Mouse (Mus musculus): ENCODE measurements around the gene Zfp423. TPM values are rescaled to one million over a fixed set of nuclear protein-coding genes. Genes with fewer than 3 reads are reported as not detected.

Zfp423 gene
- polyA plus RNA-seq, 1 experiment from 2014 or later, result 10.9 TPM

DNA sequence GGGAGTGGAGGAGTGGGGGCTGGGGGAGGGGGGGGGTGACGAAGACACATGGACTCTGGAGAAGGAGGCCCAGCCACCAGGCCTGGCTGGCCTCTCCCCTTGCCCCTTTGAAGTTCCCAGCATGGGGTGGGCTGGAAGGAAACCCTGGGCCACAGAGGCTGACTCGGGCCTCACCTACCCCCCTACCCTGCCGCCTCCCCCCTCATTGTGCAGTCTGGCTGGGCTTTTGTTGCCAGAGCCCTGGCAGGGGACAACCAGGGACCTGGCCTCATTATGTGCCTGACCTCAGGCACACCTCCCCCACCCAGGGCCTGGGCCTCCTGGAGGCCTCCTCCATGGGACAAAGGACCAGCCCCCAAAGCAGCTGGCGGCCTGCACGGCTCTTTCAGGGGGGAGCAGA is 127.8 kb downstream of the Zfp423 start:
- Histone ChIP-seq H3K36me3 (no peaks in the 10 kb centered on the region), H3K4me1 (peaks cover 68% of the 10 kb centered on the region), H3K27ac (peak overlapping the region; percentile 85), H3K9me3 (replicated peaks) (no peaks in the 10 kb centered on the region), H3K4me3 (replicated peaks) (no peak overlapping the region), H3K4me2 (no peak overlapping the region; the same call in 1 of the 2 replicates), H3K27me3 (no peaks in the 10 kb centered on the region), H3K9ac (no peak overlapping the region)
- 3% methylated on average over 5 of the region's 5 CpGs for WGBS
- peak; percentile 76 for ATAC-seq (replicated peaks; ENCODE audit: low FRiP score)

DNA sequence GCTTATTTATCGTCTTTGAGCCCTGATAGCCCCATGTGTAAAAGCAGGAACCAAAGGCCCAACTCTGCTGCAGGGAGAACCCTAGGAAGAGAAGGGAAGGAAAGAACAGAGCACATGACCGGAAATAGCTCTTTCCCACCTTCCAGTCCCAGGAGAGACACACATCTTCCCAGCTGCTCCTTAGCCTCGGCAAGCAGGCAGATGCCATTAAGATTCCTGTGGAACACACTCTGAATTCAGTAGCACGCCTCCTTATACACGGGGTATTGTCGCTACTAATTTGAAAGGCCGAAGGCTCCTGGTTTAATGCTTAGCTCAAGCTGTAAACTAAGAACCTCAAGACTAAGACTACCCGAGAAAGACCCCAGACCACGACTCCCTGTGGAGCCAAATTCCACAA is 128.3 kb downstream of the Zfp423 start:
- no peak for ATAC-seq (replicated peaks; ENCODE audit: low FRiP score)
- WGBS, result 11% methylated on average over 9 of the region's 9 CpGs
- H3K27me3 ChIP-seq, result no peaks in the 10 kb centered on the region
- H3K9me3 ChIP-seq (replicated peaks), result no peaks in the 10 kb centered on the region
- H3K4me3 ChIP-seq (replicated peaks), result no peak overlapping the region
- H3K4me1 ChIP-seq, result peaks cover 64% of the 10 kb centered on the region
- H3K27ac ChIP-seq, result peak overlapping the region; percentile 85
- H3K4me2 ChIP-seq, result no peak overlapping the region; the same call in 1 of the 2 replicates
- no peak overlapping the region for H3K9ac ChIP-seq
- no peaks in the 10 kb centered on the region for H3K36me3 ChIP-seq

GRCm38 (mm10) chr8:87830200-87830599 is 129.2 kb downstream of the Zfp423 start:
- ATAC-seq (replicated peaks; ENCODE audit: low FRiP score), result no peak
- H3K4me1 ChIP-seq, result peaks cover 54% of the 10 kb centered on the region
- 21% methylated on average over 6 of the region's 6 CpGs for WGBS

DNA sequence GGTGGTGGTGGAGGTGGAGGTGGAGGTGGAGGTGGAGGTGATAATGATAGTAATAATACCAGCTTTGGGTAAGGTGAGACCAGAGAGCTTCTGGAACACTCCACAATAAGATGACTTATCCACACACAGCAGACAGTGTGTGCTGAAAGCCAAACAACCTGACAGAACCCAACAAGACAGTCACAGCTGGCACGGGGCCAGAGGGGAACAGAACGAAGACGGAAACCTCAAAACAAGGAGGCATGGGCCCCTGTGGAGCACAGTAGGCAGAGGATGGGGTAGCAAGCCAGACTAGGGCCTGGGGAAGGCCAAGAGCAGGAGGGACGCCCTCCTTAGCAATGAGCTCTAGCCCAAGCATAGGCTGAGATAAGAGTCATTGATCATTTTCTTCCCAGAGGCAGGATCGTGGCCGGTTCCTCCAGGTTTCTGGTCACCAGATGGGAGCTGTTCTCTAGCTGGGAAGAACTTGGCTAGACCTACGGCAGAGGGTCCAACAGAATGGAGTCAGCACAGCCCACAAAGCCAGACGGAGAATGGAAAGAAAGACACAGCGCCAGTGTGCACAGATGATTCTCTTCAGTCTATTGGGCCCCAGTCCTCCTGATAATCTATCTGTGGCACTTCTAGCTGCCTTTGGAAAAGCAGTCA is 133.3 kb downstream of the Zfp423 start:
- no peak overlapping the region for H3K9ac ChIP-seq
- no peaks in the 10 kb centered on the region for H3K36me3 ChIP-seq
- no peaks in the 10 kb centered on the region for H3K27me3 ChIP-seq
- H3K4me2 ChIP-seq, result no peak overlapping the region
- H3K9me3 ChIP-seq (replicated peaks), result no peaks in the 10 kb centered on the region
- 83% methylated on average over 9 of the region's 9 CpGs for WGBS
- H3K4me3 ChIP-seq (replicated peaks), result no peak overlapping the region
- H3K27ac ChIP-seq, result no peak overlapping the region
- no peak for ATAC-seq (replicated peaks; ENCODE audit: low FRiP score)
- H3K4me1 ChIP-seq, result peaks cover 39% of the 10 kb centered on the region

More at GRCm38 (mm10) chr8:87830200-87830599, 129.2 kb downstream of the Zfp423 start:
- H3K27me3 ChIP-seq, result no peaks in the 10 kb centered on the region
- no peak overlapping the region for H3K4me2 ChIP-seq
- peak overlapping the region; percentile 85; the same call in 1 of the 2 replicates for H3K27ac ChIP-seq
- H3K4me3 ChIP-seq (replicated peaks), result no peak overlapping the region
- H3K9me3 ChIP-seq (replicated peaks), result no peaks in the 10 kb centered on the region
- H3K9ac ChIP-seq, result no peak overlapping the region
- H3K36me3 ChIP-seq, result no peaks in the 10 kb centered on the region

DNA sequence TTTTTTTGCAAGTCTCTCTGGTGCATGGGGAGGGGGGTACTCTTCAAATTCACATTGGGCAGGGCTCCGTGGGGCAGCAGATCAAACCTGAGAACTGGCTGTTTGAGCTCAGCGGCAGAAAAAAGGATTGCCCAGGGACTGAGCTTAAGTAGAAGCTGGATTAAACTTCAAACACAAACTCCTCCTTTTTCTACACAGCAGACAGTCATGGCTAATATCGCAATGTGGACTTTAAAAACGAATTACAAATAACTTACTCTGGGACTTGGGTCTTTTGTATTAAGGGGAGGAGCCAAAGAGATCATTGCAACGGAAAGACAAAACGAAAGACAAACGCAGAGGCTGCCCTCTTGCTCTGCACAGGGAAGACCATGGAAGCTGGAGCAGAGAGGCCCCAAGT is 136.2 kb downstream of the Zfp423 start:
- Histone ChIP-seq H3K27me3 (no peaks in the 10 kb centered on the region), H3K36me3 (no peaks in the 10 kb centered on the region), H3K9ac (no peak overlapping the region), H3K27ac (no peak overlapping the region), H3K4me1 (peaks cover 29% of the 10 kb centered on the region), H3K4me2 (peak overlapping the region; percentile 46), H3K4me3 (replicated peaks) (no peak overlapping the region), H3K9me3 (replicated peaks) (no peaks in the 10 kb centered on the region)
- ATAC-seq (replicated peaks; ENCODE audit: low FRiP score), result peak; percentile 9; the same call in 1 of the 2 replicates
- 21% methylated on average over 7 of the region's 7 CpGs for WGBS

DNA sequence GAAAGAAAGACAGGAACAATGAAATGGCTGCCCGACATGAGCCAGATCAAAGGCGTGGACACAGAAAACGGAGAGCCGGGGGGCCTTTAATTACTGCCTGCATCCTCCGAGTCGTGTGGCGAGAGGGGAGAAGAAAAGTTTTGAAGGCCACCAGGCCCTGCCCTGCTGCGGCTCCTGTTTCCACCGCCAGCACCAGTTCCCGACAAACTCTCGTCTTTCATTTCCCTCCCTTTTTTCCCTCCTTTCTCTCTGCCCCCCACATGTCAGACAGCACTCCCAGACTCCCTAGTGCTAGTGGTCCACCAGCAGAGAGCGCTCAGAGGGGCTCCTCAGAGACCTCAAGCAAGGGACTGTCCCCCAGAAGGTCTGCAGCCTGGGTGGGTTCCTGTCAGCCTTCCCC is 136.7 kb downstream of the Zfp423 start:
- H3K36me3 ChIP-seq, result no peaks in the 10 kb centered on the region
- H3K4me1 ChIP-seq, result peaks cover 32% of the 10 kb centered on the region
- H3K9ac ChIP-seq, result no peak overlapping the region
- ATAC-seq (replicated peaks; ENCODE audit: low FRiP score), result peak; percentile 47
- WGBS, result 9% methylated on average over 12 of the region's 12 CpGs
- H3K4me3 ChIP-seq (replicated peaks), result no peak overlapping the region
- no peak overlapping the region for H3K27ac ChIP-seq
- no peaks in the 10 kb centered on the region for H3K9me3 ChIP-seq (replicated peaks)
- no peaks in the 10 kb centered on the region for H3K27me3 ChIP-seq
- peak overlapping the region; percentile 46 for H3K4me2 ChIP-seq

GRCm38 (mm10) chr8:87822175-87822574 is 137.2 kb downstream of the Zfp423 start:
- peaks cover 37% of the 10 kb centered on the region for H3K4me1 ChIP-seq
- ATAC-seq (replicated peaks; ENCODE audit: low FRiP score), result no peak
- peak overlapping the region; percentile 46 for H3K4me2 ChIP-seq
- H3K27ac ChIP-seq, result no peak overlapping the region
- WGBS, result 44% methylated on average over 11 of the region's 11 CpGs
- no peak overlapping the region for H3K9ac ChIP-seq
- H3K27me3 ChIP-seq, result no peaks in the 10 kb centered on the region
- no peaks in the 10 kb centered on the region for H3K36me3 ChIP-seq
- H3K9me3 ChIP-seq (replicated peaks), result no peaks in the 10 kb centered on the region
- no peak overlapping the region for H3K4me3 ChIP-seq (replicated peaks)

GRCm38 (mm10) chr8:87821655-87822054 is 137.7 kb downstream of the Zfp423 start:
- Histone ChIP-seq H3K4me1 (peaks cover 37% of the 10 kb centered on the region), H3K9me3 (replicated peaks) (no peaks in the 10 kb centered on the region), H3K4me2 (no peak overlapping the region), H3K27ac (no peak overlapping the region), H3K36me3 (no peaks in the 10 kb centered on the region), H3K9ac (no peak overlapping the region), H3K4me3 (replicated peaks) (no peak overlapping the region), H3K27me3 (no peaks in the 10 kb centered on the region)
- ATAC-seq (replicated peaks; ENCODE audit: low FRiP score), result no peak
- WGBS, result 68% methylated on average over 2 of the region's 2 CpGs

- no peaks in the 10 kb centered on the region for H3K27me3 ChIP-seq
- no peaks in the 10 kb centered on the region for H3K36me3 ChIP-seq
- peaks cover 37% of the 10 kb centered on the region for H3K4me1 ChIP-seq
- no peak overlapping the region for H3K4me2 ChIP-seq
- no peak overlapping the region for H3K9ac ChIP-seq
- H3K4me3 ChIP-seq (replicated peaks), result no peak overlapping the region
- no peak for ATAC-seq (replicated peaks; ENCODE audit: low FRiP score)
- no peaks in the 10 kb centered on the region for H3K9me3 ChIP-seq (replicated peaks)
- H3K27ac ChIP-seq, result no peak overlapping the region
- WGBS, result 96% methylated on average over 3 of the region's 3 CpGs
Measured at GRCm38 (mm10) chr8:87819263-87819662, 140.1 kb downstream of the Zfp423 start.

DNA sequence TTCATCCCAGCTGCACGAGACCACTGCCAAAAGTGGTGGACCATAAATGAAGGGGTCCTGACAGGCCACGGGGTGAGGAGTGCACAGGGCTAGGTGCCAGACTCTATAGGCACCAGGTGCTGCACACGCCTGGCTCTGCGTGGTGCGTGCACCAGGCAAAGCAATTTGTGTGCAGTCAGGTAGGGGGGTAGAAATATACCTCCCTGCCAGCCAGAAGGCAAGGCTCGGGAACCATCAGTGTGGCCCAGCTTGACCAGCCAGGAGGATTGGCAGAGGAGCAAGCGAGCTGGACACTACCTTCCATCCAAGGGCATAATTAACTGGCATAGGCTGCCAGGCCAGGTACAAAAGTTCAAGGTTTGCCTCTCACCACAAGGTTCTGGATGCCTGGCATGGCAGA is 140.9 kb downstream of the Zfp423 start:
- no peaks in the 10 kb centered on the region for H3K27me3 ChIP-seq
- no peaks in the 10 kb centered on the region for H3K9me3 ChIP-seq (replicated peaks)
- H3K9ac ChIP-seq, result no peak overlapping the region
- H3K36me3 ChIP-seq, result no peaks in the 10 kb centered on the region
- ATAC-seq (replicated peaks; ENCODE audit: low FRiP score), result no peak
- no peak overlapping the region for H3K4me3 ChIP-seq (replicated peaks)
- H3K4me1 ChIP-seq, result peaks cover 34% of the 10 kb centered on the region
- WGBS, result 88% methylated on average over 7 of the region's 7 CpGs
- H3K27ac ChIP-seq, result no peak overlapping the region
- H3K4me2 ChIP-seq, result no peak overlapping the region

DNA sequence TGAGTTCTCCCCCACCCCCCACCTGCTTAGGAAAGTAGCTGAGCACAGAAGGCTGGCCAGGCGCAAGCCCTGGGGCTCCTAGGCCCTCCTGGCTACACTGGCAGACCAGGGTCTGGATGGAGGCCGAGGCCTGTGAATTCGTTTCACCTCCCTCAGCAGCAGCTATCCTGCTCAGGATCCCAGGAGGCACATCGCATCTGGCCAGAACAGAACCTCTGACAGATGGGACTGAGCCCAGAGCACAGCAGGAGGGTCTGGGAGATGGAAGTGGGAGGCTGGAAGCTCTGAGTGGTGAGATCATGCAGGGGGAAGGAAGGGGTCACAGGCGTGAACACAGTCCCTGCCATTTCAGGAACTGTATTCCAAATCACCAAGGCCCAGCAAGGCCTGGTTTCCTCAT is 143.3 kb downstream of the Zfp423 start:
- no peaks in the 10 kb centered on the region for H3K27me3 ChIP-seq
- H3K4me3 ChIP-seq (replicated peaks), result no peak overlapping the region
- no peak for ATAC-seq (replicated peaks; ENCODE audit: low FRiP score)
- H3K4me2 ChIP-seq, result no peak overlapping the region
- no peak overlapping the region for H3K9ac ChIP-seq
- H3K4me1 ChIP-seq, result 0 out of 2 replicates have a peak, but pooled peaks cover 12% of the 10 kb centered on the region
- no peak overlapping the region for H3K27ac ChIP-seq
- H3K9me3 ChIP-seq (replicated peaks), result no peaks in the 10 kb centered on the region
- no peaks in the 10 kb centered on the region for H3K36me3 ChIP-seq
- WGBS, result 74% methylated on average over 5 of the region's 5 CpGs

DNA sequence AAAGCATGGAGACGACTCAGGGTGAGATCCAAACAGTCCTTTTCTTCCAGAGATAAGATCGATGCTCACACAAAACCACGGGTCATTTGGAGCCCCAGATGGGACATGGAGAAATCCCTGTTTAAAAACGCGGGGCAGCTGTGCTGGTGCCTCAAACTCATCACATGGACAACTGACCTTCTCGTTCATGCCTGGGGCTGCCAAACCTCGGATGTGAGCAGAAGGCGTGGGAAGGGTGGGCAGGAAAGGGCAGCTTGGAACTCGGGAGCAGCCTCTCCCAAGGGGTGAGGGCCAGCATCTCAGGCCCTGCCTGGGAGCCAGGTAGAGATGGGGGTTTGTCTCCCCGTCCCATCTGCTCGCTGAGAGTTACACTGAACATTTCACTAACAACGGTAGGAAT is 146.7 kb downstream of the Zfp423 start:
- Histone ChIP-seq H3K27me3 (no peaks in the 10 kb centered on the region), H3K9ac (no peak overlapping the region), H3K36me3 (no peaks in the 10 kb centered on the region), H3K9me3 (replicated peaks) (no peaks in the 10 kb centered on the region), H3K4me1 (0 out of 2 replicates have a peak, but pooled peaks cover 5% of the 10 kb centered on the region), H3K4me2 (no peak overlapping the region), H3K4me3 (replicated peaks) (no peak overlapping the region), H3K27ac (no peak overlapping the region)
- WGBS, result 68% methylated on average over 12 of the region's 12 CpGs
- ATAC-seq (replicated peaks; ENCODE audit: low FRiP score), result no peak

DNA sequence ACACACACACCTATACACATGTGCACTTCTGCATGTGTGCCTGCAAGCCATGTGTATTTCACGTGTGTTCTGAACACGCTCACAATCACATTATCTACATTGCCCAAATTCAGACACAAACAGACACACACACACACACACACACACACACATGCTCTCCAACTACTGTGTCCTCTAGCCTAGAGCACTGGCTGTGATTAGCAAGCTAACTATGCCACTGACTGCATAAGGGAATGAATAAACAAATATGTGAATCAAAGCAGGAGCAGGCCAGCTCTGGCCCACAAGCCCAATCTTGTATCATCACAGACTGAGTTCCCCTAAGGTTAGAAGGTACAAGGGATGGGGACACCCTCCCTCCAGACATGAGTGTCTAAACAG is 147.3 kb downstream of the Zfp423 start:
- Histone ChIP-seq H3K4me2 (no peak overlapping the region), H3K27ac (no peak overlapping the region), H3K27me3 (no peaks in the 10 kb centered on the region), H3K9me3 (replicated peaks) (no peaks in the 10 kb centered on the region), H3K9ac (no peak overlapping the region), H3K4me3 (replicated peaks) (no peak overlapping the region), H3K36me3 (no peaks in the 10 kb centered on the region), H3K4me1 (no peaks in the 10 kb centered on the region)
- 90% methylated on average over 2 of the region's 2 CpGs for WGBS
- no peak for ATAC-seq (replicated peaks; ENCODE audit: low FRiP score)

Measured in kidney, embryonic 15.5 days (tissue).